Mouse (Mus musculus): ENCODE results near the gene Bicd2. TPM values are rescaled to one million over a fixed set of nuclear protein-coding genes. Genes with fewer than 3 reads are reported as not detected.
A peak's percentile ranks its signal among the peaks of the same experiment; 100 is the strongest.

Gene Bicd2
- polyA plus RNA-seq, 1 experiment from 2014 or later: 28.9 TPM

DNA sequence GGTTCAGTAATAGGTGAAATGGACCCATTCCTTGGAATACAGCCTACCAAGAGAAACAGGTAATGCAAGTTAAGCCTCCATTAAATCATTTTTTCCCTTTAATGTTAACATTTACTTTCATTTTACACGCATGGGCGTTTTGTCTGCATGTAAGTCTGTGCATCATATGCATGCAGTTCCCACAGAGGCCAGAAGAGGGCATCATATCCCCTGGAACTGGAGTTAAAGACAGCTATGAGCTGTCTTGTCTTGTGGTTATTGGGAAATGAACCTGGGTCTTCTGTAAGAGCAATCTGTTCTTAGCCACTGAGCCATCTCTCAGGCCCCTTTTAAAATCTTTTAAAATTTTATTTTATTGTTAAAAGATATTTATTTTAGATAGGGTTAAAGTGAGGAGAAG, 50.0 kb downstream of the Bicd2 start:
- ATAC-seq (ENCODE audit: low FRiP score, low read depth): no peak
- 99% methylated on average over 2 of the region's 2 CpGs for WGBS

DNA sequence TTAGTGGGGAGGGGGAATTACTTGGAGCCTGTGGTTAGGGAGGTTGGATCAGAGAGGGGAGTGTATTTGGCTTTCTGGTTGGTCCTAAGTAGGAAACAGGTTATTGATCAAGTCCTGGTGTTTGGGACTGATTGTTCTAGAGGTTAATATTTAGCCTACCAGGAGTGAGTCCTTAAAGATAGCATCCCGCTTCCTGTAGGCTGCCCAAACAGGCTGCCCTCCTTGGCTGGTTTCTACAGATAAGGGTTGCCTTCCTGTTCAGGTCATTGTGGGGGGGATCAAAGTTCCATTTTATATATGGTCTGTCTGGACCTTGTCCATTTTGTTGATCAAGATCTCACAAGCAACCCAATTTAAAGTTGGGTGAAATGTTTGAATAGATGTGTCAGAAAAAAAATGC, 52.2 kb downstream of the Bicd2 start:
- no peaks in the 10 kb centered on the region for H3K27me3 ChIP-seq
- H3K27ac ChIP-seq (replicated peaks): no peak overlapping the region
- WGBS: 78% methylated on average over 1 of the region's 1 CpGs
- H3K36me3 ChIP-seq: 0 out of 2 replicates have a peak, but pooled peaks cover 5% of the 10 kb centered on the region
- no peaks in the 10 kb centered on the region for H3K9me3 ChIP-seq
- no peak for ATAC-seq (ENCODE audit: low FRiP score, low read depth)
- H3K4me2 ChIP-seq: no peak overlapping the region
- H3K4me3 ChIP-seq: no peak overlapping the region
- H3K9ac ChIP-seq: no peak overlapping the region
- no peaks in the 10 kb centered on the region for H3K4me1 ChIP-seq (replicated peaks)

More for the DNA sequence above, 50.0 kb downstream of the Bicd2 start:
- no peaks in the 10 kb centered on the region for H3K27me3 ChIP-seq
- no peak overlapping the region for H3K4me3 ChIP-seq
- no peaks in the 10 kb centered on the region for H3K9me3 ChIP-seq
- no peaks in the 10 kb centered on the region for H3K4me1 ChIP-seq (replicated peaks)
- no peak overlapping the region for H3K27ac ChIP-seq (replicated peaks)
- H3K9ac ChIP-seq: no peak overlapping the region
- H3K36me3 ChIP-seq: peaks cover 11% of the 10 kb centered on the region
- H3K4me2 ChIP-seq: no peak overlapping the region

DNA sequence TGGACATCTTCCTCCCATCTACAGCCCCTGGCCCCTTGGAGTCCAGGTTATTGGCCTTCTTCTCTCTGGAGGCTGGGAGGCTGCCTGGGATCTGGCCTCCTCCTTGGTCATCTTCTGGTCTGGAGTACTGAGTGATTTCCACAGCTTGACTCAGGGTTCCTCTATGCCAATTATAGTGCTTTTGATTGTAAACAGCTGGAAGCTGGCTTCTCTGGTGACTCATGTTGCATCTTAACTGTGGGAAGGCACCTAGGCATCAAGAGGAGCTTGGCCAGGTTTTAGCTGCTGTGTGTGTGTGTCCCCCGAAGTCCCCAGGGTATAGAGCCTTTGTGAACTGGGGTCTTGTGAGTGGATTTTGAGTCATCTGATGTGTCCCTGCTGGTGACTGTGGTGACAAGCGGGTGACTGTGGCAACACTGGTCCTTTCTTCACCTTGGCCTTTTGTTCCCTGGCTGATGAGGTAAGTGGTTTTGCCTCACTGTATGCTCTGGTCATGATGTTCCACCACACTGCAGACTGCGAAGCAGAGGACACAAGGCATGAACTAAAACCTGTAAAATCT, 53.6 kb downstream of the Bicd2 start:
- Histone ChIP-seq H3K9me3 (no peaks in the 10 kb centered on the region), H3K27ac (replicated peaks) (no peak overlapping the region), H3K36me3 (0 out of 2 replicates have a peak, but pooled peaks cover 3% of the 10 kb centered on the region), H3K9ac (no peak overlapping the region), H3K4me3 (no peak overlapping the region), H3K27me3 (no peaks in the 10 kb centered on the region), H3K4me1 (replicated peaks) (no peaks in the 10 kb centered on the region), H3K4me2 (no peak overlapping the region)
- 95% methylated on average over 3 of the region's 3 CpGs for whole genome bisulfite sequencing
- no peak for ATAC-seq (ENCODE audit: low FRiP score, low read depth)

DNA sequence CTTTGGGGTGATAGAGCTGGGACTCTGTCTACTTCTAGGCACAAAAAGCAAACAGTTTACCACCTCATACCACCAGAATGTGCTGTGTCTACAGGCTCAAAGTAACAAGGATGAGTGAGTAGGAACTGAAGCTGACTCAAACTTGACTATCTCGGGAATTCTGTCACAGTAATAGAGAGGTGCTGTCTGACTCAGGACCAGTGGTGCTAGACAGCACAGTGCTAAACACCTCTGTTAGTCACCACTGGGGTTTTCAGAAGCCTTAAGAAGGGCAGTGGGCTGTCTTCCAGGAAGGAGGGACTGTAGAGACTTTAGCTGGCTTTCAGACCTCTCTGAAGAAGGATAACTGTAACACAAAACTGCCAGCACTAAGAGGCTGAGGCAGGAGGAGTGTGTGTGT, 55.4 kb downstream of the Bicd2 start:
- Histone ChIP-seq H3K4me2 (no peak overlapping the region), H3K36me3 (no peaks in the 10 kb centered on the region), H3K27me3 (no peaks in the 10 kb centered on the region), H3K27ac (replicated peaks) (no peak overlapping the region), H3K9ac (no peak overlapping the region), H3K9me3 (no peaks in the 10 kb centered on the region), H3K4me3 (no peak overlapping the region), H3K4me1 (replicated peaks) (no peaks in the 10 kb centered on the region)
- WGBS: 88% methylated on average over 1 of the region's 1 CpGs
- ATAC-seq (ENCODE audit: low FRiP score, low read depth): no peak

DNA sequence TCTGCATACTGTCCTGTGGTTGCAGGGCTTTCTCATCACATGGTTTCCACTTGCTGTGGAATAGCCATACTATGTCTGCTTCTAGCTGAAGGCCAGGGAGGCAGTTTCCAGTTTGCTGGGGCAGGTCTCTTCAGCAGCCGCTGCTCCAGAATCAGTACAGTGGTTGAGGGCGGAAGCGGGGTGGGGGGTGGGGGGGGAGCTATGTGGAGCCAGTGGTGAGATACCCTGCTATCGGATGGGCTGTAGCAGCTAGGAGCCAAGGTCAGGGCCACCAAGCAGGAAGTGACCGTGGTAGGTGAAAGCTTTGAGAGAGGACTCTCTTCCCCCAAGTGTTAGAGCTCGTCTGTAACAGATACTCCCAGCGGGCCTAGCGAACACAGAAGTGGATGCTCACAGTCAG, 56.8 kb downstream of the Bicd2 start:
- no peak for ATAC-seq (ENCODE audit: low FRiP score, low read depth)
- Histone ChIP-seq H3K36me3 (no peaks in the 10 kb centered on the region), H3K27ac (replicated peaks) (no peak overlapping the region), H3K9ac (no peak overlapping the region), H3K4me2 (no peak overlapping the region), H3K4me1 (replicated peaks) (no peaks in the 10 kb centered on the region), H3K4me3 (no peak overlapping the region), H3K9me3 (no peaks in the 10 kb centered on the region), H3K27me3 (no peaks in the 10 kb centered on the region)
- 88% methylated on average over 8 of the region's 8 CpGs for WGBS

DNA sequence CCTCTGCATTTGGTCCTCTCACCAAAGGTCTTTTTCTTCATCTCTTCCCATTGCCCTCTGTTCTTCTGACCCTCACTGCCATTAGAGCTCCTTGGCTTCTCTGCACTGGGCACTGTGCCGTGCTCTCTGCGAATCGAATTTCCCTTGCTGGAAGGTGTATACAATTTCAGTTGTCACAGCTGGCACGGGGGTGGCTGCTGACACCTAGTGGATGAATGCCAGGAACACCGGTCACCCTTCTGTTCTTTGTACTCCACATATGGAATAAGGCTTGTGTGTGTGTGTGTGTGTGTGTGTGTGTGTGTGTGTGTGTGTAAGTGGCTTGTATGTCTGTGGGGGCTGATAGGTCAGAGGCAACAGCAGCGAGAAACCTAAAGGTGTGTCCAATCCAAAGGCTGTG, 58.8 kb downstream of the Bicd2 start:
- no peaks in the 10 kb centered on the region for H3K27me3 ChIP-seq
- no peak overlapping the region for H3K4me2 ChIP-seq
- H3K36me3 ChIP-seq: no peaks in the 10 kb centered on the region
- ATAC-seq (ENCODE audit: low FRiP score, low read depth): peak; percentile 85
- no peak overlapping the region for H3K9ac ChIP-seq
- H3K4me3 ChIP-seq: no peak overlapping the region
- H3K4me1 ChIP-seq (replicated peaks): no peaks in the 10 kb centered on the region
- no peaks in the 10 kb centered on the region for H3K9me3 ChIP-seq
- WGBS: 40% methylated on average over 6 of the region's 6 CpGs
- H3K27ac ChIP-seq (replicated peaks): no peak overlapping the region

DNA sequence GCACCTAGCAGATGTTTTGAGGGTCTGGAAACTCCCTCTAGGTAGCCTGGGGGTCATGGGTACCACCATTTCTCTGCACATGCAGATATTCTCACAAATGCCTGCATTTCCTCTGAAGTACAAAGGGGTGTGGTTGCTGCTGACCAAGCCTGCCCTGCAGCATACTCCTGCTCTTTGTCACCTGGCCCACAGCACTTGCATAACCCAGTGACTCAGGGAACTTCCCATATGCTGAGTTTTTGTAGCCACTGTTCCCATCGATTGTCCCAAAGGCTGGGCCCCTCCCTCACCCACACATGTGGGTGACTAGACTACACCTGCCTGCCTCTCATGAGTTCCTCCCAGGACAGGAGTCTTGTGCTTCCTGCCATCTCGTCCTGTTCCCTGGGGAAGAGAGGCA, 61.2 kb downstream of the Bicd2 start:
- H3K27me3 ChIP-seq: no peaks in the 10 kb centered on the region
- WGBS: 81% methylated on average over 2 of the region's 2 CpGs
- ATAC-seq (ENCODE audit: low FRiP score, low read depth): no peak; the same call in 1 of the 2 replicates
- H3K4me1 ChIP-seq (replicated peaks): no peaks in the 10 kb centered on the region
- H3K9me3 ChIP-seq: no peaks in the 10 kb centered on the region
- no peak overlapping the region for H3K9ac ChIP-seq
- no peaks in the 10 kb centered on the region for H3K36me3 ChIP-seq
- H3K4me3 ChIP-seq: no peak overlapping the region
- H3K27ac ChIP-seq (replicated peaks): no peak overlapping the region
- H3K4me2 ChIP-seq: no peak overlapping the region

DNA sequence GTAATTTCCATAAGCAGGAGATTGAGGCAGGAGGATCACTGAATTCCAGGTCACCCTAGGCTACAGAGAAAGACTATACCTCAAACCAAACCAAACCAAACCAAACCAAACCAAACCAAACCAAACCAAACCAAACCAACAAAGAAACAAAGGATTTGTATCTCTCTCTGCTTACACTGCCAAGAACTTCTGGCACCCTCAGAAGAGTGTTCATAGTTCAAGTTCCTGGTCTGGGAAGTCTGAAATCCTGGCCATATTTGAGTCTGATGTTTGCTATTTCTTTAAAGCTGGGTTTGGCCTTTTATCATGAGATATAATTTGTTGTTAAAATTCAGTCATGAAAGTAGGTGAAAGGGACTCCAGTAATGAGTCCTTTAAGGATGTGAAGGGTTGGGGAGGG, 66.4 kb downstream of the Bicd2 start:
- no peak overlapping the region for H3K27ac ChIP-seq (replicated peaks)
- H3K27me3 ChIP-seq: no peaks in the 10 kb centered on the region
- no peak overlapping the region for H3K4me2 ChIP-seq
- H3K9me3 ChIP-seq: no peaks in the 10 kb centered on the region
- no peaks in the 10 kb centered on the region for H3K36me3 ChIP-seq
- H3K4me3 ChIP-seq: no peak overlapping the region
- no peak overlapping the region for H3K9ac ChIP-seq
- no peak for ATAC-seq (ENCODE audit: low FRiP score, low read depth)
- H3K4me1 ChIP-seq (replicated peaks): no peaks in the 10 kb centered on the region

DNA sequence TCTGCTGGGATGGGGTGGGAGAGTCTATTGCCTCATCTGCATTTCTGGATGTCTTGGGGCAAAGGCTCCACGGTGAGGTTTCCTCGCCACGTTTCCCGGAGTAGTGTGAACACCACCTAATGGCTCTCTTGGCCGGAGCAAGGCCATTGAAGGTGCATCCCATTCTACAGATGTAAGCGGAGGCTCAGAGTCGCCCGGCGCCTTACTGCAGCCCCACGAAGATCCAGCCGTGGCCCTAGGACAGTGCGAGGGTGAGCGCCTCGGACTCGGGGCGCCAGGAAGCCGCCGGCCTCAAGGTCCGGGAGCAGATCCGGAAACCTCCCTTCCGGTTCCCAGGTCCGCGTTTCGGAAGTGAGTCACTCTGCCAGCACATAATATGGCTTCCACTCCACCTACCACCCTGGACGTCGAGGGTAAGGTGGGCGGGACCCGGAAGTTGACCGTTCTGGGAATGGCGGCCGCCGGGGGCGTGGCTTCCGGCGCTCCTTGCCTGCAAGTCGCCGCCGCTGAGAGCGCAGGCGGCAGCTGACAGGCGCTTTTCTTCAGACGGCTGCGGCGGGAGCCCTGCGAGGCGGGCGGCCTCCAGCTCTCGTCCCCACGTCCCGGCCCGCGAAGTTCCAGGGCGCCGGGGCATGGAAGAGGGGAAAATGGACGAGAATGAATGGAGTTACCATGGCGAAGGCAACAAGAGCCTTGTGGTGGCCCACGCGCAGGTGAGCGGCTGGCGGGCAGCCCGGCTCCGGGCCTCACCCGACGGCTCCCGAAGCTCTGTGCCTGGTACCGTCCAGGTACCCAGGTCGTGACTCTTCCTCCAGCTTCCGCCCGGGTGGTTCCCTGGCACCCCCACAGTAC, 79.6 kb downstream of the Bicd2 start, which contains the start of gene Ippk:
Ippk (plus strand) TSS at position 496 of the 852 bp plus-strand sequence.
- ATAC-seq (ENCODE audit: low FRiP score, low read depth): peak; percentile 98

DNA sequence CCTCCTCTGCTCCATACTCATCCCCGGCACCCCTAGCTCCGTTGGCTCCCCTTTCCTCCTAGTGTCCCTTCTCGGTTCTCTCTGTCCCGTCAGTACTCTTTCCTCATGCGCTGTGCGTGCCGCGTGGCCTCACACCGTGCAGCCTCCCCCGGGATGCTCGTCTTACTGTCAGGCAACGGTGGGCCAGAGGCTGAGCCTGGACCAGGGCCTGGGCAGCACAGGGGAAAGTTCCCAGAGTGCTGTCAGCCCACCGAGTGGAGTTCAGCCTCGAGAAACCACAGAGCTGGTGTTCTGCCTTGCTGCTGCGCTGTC, 80.2 kb downstream of the Bicd2 start:
- peak overlapping the region; percentile 58 for H3K9ac ChIP-seq
- under 1% methylated on average over 15 of the region's 15 CpGs for WGBS
- H3K4me2 ChIP-seq: peak overlapping the region; percentile 91
- H3K4me1 ChIP-seq (replicated peaks): peaks cover 27% of the 10 kb centered on the region
- peak overlapping the region; percentile 82 for H3K27ac ChIP-seq (replicated peaks)
- H3K36me3 ChIP-seq: no peaks in the 10 kb centered on the region
- no peak for ATAC-seq (ENCODE audit: low FRiP score, low read depth)
- H3K27me3 ChIP-seq: no peaks in the 10 kb centered on the region
- H3K9me3 ChIP-seq: no peaks in the 10 kb centered on the region
- peak overlapping the region; percentile 74 for H3K4me3 ChIP-seq

More for the DNA sequence above, 79.6 kb downstream of the Bicd2 start, which contains the start of gene Ippk:
- H3K4me2 ChIP-seq: peak within 1 kb of the TSS; percentile 91
- no peaks in the 10 kb centered on the region for H3K9me3 ChIP-seq
- no peaks in the 10 kb centered on the region for H3K36me3 ChIP-seq
- WGBS: under 1% methylated on average over 69 of the region's 69 CpGs
- peak within 1 kb of the TSS; percentile 58 for H3K9ac ChIP-seq
- H3K4me1 ChIP-seq (replicated peaks): peaks cover 27% of the 10 kb centered on the region
- peak within 1 kb of the TSS; percentile 74 for H3K4me3 ChIP-seq
- H3K27ac ChIP-seq (replicated peaks): peak within 1 kb of the TSS; percentile 93
- H3K27me3 ChIP-seq: no peaks in the 10 kb centered on the region

DNA sequence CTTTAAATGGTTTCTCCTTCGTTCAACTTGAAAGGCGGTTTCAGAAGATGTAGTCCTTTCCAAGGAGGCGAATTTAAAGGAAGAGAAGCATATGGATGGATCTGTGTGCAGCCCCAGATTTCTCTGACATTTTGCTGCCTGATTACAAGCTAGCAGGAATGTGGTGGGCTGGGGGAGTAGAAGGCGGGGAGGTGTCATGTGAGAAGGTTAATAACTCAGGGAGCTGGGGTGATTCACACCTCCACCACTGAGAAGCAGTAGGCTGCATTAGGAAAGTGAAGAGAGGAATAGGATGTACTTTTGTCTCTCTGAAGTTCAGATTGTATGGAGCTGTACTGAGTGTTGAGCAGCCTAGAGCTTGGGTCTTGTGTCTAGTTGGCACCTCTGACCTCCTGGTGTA, 80.6 kb downstream of the Bicd2 start:
- peak overlapping the region; percentile 74 for H3K4me3 ChIP-seq
- H3K27me3 ChIP-seq: no peaks in the 10 kb centered on the region
- peaks cover 27% of the 10 kb centered on the region for H3K4me1 ChIP-seq (replicated peaks)
- H3K4me2 ChIP-seq: peak overlapping the region; percentile 91
- H3K9ac ChIP-seq: peak overlapping the region; percentile 58
- H3K9me3 ChIP-seq: no peaks in the 10 kb centered on the region
- ATAC-seq (ENCODE audit: low FRiP score, low read depth): no peak
- WGBS: 46% methylated on average over 4 of the region's 4 CpGs
- no peak overlapping the region for H3K27ac ChIP-seq (replicated peaks)
- H3K36me3 ChIP-seq: no peaks in the 10 kb centered on the region

DNA sequence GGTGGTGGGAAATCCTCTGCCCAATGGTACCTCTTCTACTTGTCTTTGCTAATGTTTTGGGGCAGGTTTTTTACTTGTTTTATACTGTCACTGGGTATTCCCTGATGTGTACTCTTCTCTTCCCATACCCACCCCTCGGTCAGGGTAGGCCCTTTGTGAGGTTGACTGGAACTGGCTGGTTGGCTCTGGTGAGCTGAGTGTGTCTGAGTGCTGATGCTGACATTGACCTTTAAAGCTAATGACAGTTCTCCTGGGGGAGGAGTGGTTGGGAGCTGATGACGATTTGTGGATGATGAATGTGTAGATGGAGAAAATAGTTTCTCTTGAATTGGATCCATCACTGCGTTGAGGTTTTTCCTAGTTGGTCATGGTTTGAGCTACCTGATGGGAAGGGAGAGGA, 85.4 kb downstream of the Bicd2 start:
- no peak overlapping the region for H3K9ac ChIP-seq
- no peaks in the 10 kb centered on the region for H3K36me3 ChIP-seq
- no peak overlapping the region for H3K4me2 ChIP-seq
- no peak overlapping the region for H3K4me3 ChIP-seq
- WGBS: 89% methylated on average over 3 of the region's 3 CpGs
- peaks cover 26% of the 10 kb centered on the region for H3K4me1 ChIP-seq (replicated peaks)
- H3K27ac ChIP-seq (replicated peaks): no peak overlapping the region
- no peak for ATAC-seq (ENCODE audit: low FRiP score, low read depth)
- no peaks in the 10 kb centered on the region for H3K27me3 ChIP-seq
- no peaks in the 10 kb centered on the region for H3K9me3 ChIP-seq

Measured in hindbrain, embryonic 15.5 days (tissue).